In the genomic region with DNA sequence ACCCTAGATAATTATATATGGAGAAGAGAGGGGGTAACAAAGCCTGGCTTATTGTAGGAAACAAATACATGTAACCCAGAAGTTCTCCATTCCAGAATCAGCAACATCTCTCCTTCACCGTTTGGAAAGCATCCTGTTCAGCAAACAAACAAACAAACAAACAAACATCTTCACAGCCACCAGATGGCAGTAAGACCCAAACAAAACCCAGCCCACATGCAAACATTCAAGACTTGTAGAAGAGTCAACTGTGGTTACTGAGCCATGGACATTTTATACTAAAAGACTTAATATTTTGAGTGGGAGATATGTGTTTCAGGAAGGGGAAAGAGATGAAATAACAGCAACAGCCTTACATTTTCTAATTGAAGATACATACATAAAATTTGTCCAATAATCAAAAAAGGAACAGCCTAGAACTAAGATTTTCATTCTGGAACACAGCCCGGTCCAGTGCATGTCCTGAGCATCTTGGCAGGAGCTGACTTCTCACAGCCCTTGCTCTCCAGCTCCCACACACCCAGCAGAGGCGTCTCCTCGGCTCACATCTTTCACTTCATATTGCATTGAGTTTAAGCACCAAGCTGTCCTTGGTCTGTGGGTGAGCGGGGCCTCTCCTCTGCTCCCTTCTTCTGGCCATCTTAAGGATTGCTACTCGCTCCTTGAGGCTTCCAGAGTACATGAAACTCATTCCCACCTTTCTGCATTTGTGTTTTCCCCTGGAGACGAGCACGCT, we compare ENCODE assay signal across 13 mouse cellular contexts.
DNase-seq lines count a peak whose midpoint lies in the region; ATAC-seq and TF ChIP-seq lines count a peak whose summit lies in the region.
"Had no signal": no experiment of that assay in that cellular context is flagged by ENCODE, and none has a peak within 500 bp of the region (broad histone marks: within the 10 kb centered on the region; RNA-seq: fewer than 3 reads in every experiment).

No protein-coding gene starts in this region.

- H3K4me2 ChIP-seq in intestine, postnatal 0 days (replicated peaks; ENCODE audit: low read depth) = no peak overlapping the region
- H3K4me2 ChIP-seq in intestine, embryonic 15.5 days (replicated peaks) = no peak overlapping the region
- H3K4me2 ChIP-seq in neural tube, embryonic 13.5 days = no peak overlapping the region
- H3K4me2 ChIP-seq: heart, embryonic 12.5 days; liver, embryonic 13.5 days; midbrain, embryonic 11.5 days had no signal

- WGBS in intestine, postnatal 0 days = 78% methylated on average over 8 of the region's 8 CpGs
- 75% methylated on average over 8 of the region's 8 CpGs for WGBS in intestine, embryonic 15.5 days
- WGBS in neural tube, embryonic 13.5 days = 74% methylated on average over 8 of the region's 8 CpGs

- no peak for ATAC-seq in intestine, postnatal 0 days
- no peak for ATAC-seq in intestine, embryonic 15.5 days
- peak; percentile 57; the same call in 1 of the 2 replicates for ATAC-seq in neural tube, embryonic 13.5 days (ENCODE audit: low read depth)
- no peak for ATAC-seq in activated CD4-positive, CD25-positive, alpha-beta regulatory T cell, adult 4 months

- H3K4me3 ChIP-seq in intestine, postnatal 0 days (ENCODE audit: low read depth, low read length) = no peak overlapping the region
- no peak overlapping the region for H3K4me3 ChIP-seq in intestine, embryonic 15.5 days (replicated peaks)
- H3K4me3 ChIP-seq in neural tube, embryonic 13.5 days = no peak overlapping the region
- H3K4me3 ChIP-seq: heart, embryonic 12.5 days; liver, embryonic 13.5 days had no signal

- DNase-seq in neural tube, embryonic 10.5 days (ENCODE audit: extremely low spot score, low spot score) = no peak
- DNase-seq in cerebellum, adult 18-20 months = peak; percentile 40 to 52
- DNase-seq in retina, postnatal 1 day = peak; percentile 72
- DNase-seq in spleen, adult 12 weeks (ENCODE audit: low spot score) = no peak
- DNase-seq: layer of hippocampus, adult 9-11 months; liver, embryonic 13.5 days; thymus, postnatal 36 days had no signal

- H3K4me1 ChIP-seq in intestine, postnatal 0 days (replicated peaks; ENCODE audit: control insufficient read depth, insufficient read depth, low read length) = no peaks in the 10 kb centered on the region
- H3K4me1 ChIP-seq in intestine, embryonic 15.5 days (replicated peaks) = no peaks in the 10 kb centered on the region
- peaks cover 30% of the 10 kb centered on the region for H3K4me1 ChIP-seq in neural tube, embryonic 13.5 days (replicated peaks)
- H3K4me1 ChIP-seq: heart, embryonic 12.5 days; liver, embryonic 13.5 days had no signal

- no peaks in the 10 kb centered on the region for H3K9me3 ChIP-seq in intestine, postnatal 0 days (ENCODE audit: control insufficient read depth)
- H3K9me3 ChIP-seq in intestine, embryonic 15.5 days = no peaks in the 10 kb centered on the region
- H3K9me3 ChIP-seq in neural tube, embryonic 13.5 days = no peaks in the 10 kb centered on the region
- H3K9me3 ChIP-seq: heart, embryonic 12.5 days; liver, embryonic 13.5 days had no signal

- H3K9ac ChIP-seq in intestine, postnatal 0 days (ENCODE audit: low read depth, low read length) = no peak overlapping the region
- no peak overlapping the region for H3K9ac ChIP-seq in intestine, embryonic 15.5 days
- H3K9ac ChIP-seq in neural tube, embryonic 13.5 days = no peak overlapping the region
- H3K9ac ChIP-seq: heart, embryonic 12.5 days; liver, embryonic 13.5 days had no signal

- H3K36me3 ChIP-seq in intestine, postnatal 0 days (ENCODE audit: control insufficient read depth, insufficient read depth) = no peaks in the 10 kb centered on the region
- no peaks in the 10 kb centered on the region for H3K36me3 ChIP-seq in intestine, embryonic 15.5 days
- no peaks in the 10 kb centered on the region for H3K36me3 ChIP-seq in neural tube, embryonic 13.5 days
- H3K36me3 ChIP-seq: heart, embryonic 12.5 days; liver, embryonic 13.5 days had no signal

- no peaks in the 10 kb centered on the region for H3K27me3 ChIP-seq in intestine, postnatal 0 days (replicated peaks; ENCODE audit: control insufficient read depth, insufficient read depth, low read length)
- H3K27me3 ChIP-seq in intestine, embryonic 15.5 days (replicated peaks) = no peaks in the 10 kb centered on the region
- H3K27me3 ChIP-seq in neural tube, embryonic 13.5 days = no peaks in the 10 kb centered on the region
- H3K27me3 ChIP-seq: heart, embryonic 12.5 days; liver, embryonic 13.5 days had no signal

- H3K27ac ChIP-seq in intestine, postnatal 0 days (ENCODE audit: low read depth, low read length) = no peak overlapping the region
- no peak overlapping the region for H3K27ac ChIP-seq in intestine, embryonic 15.5 days
- H3K27ac ChIP-seq in neural tube, embryonic 13.5 days (replicated peaks) = peak overlapping the region; percentile 30; the same call in 1 of the 2 replicates
- H3K27ac ChIP-seq: liver, embryonic 13.5 days had no signal

- TF ChIP-seq CTCF in intestine, postnatal 0 days (IDR thresholded peaks at IDR 0.05; ENCODE audit: low read depth) = peak; percentile 61

Comparison
In these comparisons a context has a peak if more than half of its experiments do, and no peak if none do; other contexts are left out.
1. DNase-seq: peak in cerebellum, adult 18-20 months (2 of 2) and retina, postnatal 1 day (single experiment); none in neural tube, embryonic 10.5 days (single experiment) and spleen, adult 12 weeks (single experiment).